Mouse (Mus musculus): Measurements from ENCODE around the gene Asphd2.
A peak's percentile ranks its signal among the peaks of the same experiment; 100 is the strongest.

Gene Asphd2

GRCm38 (mm10) chr5:112346211-112346965, 48.3 kb downstream of the Asphd2 start:
- no peak for DNase-seq

DNA sequence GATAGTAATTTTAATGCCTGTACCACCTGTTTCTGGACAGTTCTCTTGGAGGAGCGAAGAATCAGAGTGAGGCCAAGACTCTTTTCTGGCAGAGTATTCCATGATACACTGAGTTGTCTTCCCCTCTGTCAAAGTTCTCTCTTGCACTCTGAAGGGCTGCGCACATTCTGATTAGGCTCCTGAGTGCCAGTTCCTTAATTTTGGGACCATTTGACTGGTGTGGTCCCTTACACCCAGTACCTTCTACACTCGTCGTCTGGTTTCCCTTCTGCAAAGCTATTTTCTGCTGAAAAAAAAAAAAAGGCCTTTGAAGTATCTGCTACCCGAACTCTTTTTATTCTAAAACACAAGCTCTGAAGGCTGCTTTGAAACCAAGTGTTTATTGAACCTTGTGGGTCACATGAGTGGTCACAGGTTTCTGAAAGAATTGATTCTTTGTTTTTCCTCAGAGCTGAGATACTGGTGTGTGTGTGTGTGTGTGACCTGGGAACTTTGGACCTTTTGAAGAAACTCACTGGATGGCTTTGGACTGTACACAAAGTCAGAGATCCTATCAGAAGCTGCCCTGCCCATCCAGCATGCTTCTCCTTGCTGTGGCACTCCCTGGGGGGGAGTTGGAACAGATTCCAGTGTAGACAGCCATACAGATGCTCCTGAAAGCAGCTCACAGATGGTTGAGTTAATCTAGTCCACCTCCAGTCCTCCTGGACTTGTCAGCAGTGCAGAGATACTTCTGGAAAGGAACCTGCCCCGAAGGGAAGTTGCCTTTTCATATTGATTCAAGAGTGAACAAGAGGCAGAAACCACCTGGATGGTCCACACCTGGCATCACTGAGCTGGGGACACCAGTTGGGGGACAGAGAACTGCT, 50.3 kb downstream of the Asphd2 start:
- DNase-seq, result no peak

- DNase-seq, result no peak
Measured at GRCm38 (mm10) chr5:112343205-112343595, 51.5 kb downstream of the Asphd2 start.

DNA sequence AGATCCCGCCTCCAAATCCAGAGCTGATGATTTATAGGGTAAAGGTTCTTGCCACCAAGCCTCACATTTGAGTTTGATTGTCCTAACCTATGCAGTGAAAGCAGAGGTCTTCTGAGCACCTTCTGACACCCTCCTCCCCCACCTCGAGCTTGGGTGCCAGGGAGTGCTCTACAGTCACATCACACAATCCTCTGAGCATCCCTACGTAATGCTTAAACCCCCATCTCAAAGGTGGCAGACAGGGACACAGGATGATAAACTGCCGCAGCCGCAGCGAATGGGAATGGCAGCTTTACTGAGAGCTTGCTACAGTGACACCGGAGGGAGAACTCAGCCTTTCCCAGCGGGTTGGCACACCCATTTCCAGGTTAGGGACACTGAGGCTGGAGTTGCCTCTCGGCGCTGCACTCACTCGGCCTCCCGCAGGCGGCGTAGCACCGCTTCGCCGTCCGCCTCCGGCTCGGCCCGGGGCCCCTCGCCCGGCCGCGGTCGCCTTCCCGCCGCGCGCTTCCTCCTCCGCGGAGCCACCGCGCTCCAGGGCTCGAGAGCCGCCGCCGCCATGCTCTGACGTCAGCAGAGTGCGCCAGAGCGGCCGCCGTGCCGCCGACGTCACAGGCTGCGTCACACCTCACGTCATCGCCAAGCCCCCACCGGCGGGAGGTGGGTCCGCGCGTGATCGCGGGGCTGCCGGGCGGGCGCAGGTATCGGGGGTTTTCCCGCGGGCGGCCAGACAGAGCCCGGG, 52.0 kb downstream of the Asphd2 start, which contains the start of the genes Srrd and Hps4:
Srrd (minus strand) TSS at position 578 of the 742 bp plus-strand sequence.
Hps4 (plus strand) TSS at position 621 of the 742 bp plus-strand sequence.
- DNase-seq, result peak; percentile 85

DNA sequence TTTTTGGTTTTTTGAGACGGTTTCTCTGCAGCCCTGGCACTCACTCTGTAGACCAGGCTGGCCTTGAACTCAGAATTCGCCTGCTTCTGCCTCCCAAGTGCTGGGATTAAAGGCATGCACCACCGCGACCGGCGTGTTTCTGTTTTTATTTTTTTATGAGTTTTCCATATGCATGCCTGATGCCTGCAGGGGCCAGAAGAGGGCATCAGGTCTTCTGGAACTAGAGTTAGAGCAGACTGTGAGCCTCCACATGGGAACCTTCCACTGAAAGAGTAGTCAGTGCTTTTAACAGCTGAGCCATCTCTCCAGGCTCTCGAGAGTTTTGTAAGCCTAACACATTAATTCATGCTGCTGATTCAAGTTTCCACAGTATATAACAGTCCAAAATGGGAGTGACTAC, 55.5 kb downstream of the Asphd2 start:
- no peak for DNase-seq

DNA sequence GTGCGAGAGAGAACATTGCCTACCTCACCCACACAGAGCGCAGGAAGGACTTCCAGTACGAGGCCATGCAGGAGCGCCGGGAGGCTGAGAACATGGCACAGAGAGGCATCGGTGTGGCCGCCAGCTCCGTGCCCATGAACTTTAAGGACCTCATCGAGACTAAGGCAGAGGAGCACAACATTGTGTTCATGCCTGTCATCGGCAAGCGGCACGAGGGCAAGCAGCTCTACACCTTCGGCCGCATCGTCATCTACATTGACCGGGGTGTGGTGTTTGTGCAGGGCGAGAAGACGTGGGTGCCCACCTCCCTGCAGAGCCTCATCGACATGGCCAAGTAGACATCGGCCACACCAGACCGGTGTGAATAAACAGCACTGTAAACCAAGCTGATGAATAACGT, 57.7 kb downstream of the Asphd2 start:
- no peak for DNase-seq

DNA sequence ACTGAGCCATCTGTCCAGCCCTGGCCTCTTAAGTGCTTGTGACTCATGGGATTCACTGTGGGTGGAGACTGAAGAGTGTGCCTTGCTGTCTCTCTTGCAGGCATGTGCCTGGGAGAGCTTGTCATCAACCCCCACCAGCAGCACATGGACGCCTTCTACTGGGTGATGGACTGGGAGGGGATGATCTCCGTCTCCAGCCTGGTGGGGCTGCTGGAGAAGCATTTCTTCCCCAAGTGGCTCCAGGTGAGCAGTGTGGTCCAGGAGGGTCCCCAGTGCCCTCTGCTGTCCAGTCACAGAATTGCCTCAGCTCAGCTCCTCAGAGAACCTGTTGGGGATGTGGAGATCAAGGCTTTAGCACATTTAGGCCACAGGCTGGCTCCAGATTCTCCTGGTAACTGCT, 59.2 kb downstream of the Asphd2 start:
- DNase-seq, result peak; percentile 50
